Mouse (Mus musculus) neural tube, embryonic 12.5 days (tissue): ENCODE measurements at regions not wholly inside any gene's neighbourhood (a gene's known extent, or its start where the extent isn't known, plus 50 kb on each side); places are given as distances from the start of the nearest gene placed in this dataset.

ENCODE experiments used
- ATAC-seq: fragments of 200-750 bp; cut with Nextera tagmentation; 2 replicates; pipeline ENCODE4 v1.8.0; 2017; ENCODE audit warnings: low read depth, mild to moderate bottlenecking, moderate TSS enrichment, moderate library complexity; ENCODE audit not compliant: low FRiP score
- H3K27ac ChIP-seq: fragments of 300-500 bp; sonication (generic); 2 replicates; pipeline ENCODE4 v1.5.1; 2016
- H3K27me3 ChIP-seq: fragments of 300-500 bp; sonication (generic); replicated peaks from 2 replicates; pipeline ENCODE4 v1.6.1; 2016; ENCODE audit warnings: mild to moderate bottlenecking
- H3K36me3 ChIP-seq: fragments of 300-500 bp; sonication (generic); 2 replicates; pipeline ENCODE4 v1.6.1; 2016; ENCODE audit warnings: mild to moderate bottlenecking
- H3K4me1 ChIP-seq: fragments of 300-500 bp; sonication (generic); 2 replicates; pipeline ENCODE4 v1.6.1; 2016
- H3K4me2 ChIP-seq: fragments of 300-500 bp; sonication (generic); replicated peaks from 2 replicates; pipeline ENCODE4 v1.6.1; 2016; ENCODE audit warnings: mild to moderate bottlenecking
- H3K4me3 ChIP-seq: fragments of 300-500 bp; sonication (generic); 2 replicates; pipeline ENCODE4 v1.5.1; 2016
- H3K9ac ChIP-seq: fragments of 300-500 bp; sonication (generic); 2 replicates; pipeline ENCODE4 v1.6.1; 2016; ENCODE audit warnings: mild to moderate bottlenecking
- H3K9me3 ChIP-seq: fragments of 300-500 bp; sonication (generic); 2 replicates; pipeline ENCODE4 v1.6.1; 2016; ENCODE audit warnings: mild to moderate bottlenecking
- WGBS: fragments of 180-500 bp; shearing (Covaris S2); methylation state at CpG from one replicate; pipeline ENCODE4 v1.1.7; 2016; 5-methylcytosine and 5-hydroxymethylcytosine counted together

DNA sequence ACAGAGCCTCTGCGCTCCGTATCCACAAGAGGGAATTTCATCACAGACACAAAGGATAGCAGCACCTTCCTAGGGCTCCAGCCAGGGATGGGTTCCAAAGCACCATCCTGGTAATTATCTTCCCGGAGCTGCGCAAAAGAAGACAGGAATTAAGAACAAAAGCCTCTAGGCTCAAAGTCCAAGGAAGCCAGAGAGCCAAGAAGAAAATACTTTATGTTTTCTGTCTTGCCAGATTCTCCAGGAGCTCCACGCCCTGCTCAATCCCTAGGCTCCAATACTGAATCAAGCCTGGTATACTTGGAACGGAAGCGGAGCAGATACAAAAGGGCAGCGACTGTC lies 54.4 kb downstream of the Irf2bpl start:
- Histone ChIP-seq H3K9me3 (no peaks in the 10 kb centered on the region), H3K4me1 (peaks cover 42% of the 10 kb centered on the region), H3K27ac (no peak overlapping the region), H3K27me3 (no peaks in the 10 kb centered on the region), H3K36me3 (no peaks in the 10 kb centered on the region), H3K9ac (no peak overlapping the region), H3K4me3 (no peak overlapping the region), H3K4me2 (no peak overlapping the region)
- 70% methylated on average over 8 of the region's 8 CpGs for WGBS
- no peak for ATAC-seq

DNA sequence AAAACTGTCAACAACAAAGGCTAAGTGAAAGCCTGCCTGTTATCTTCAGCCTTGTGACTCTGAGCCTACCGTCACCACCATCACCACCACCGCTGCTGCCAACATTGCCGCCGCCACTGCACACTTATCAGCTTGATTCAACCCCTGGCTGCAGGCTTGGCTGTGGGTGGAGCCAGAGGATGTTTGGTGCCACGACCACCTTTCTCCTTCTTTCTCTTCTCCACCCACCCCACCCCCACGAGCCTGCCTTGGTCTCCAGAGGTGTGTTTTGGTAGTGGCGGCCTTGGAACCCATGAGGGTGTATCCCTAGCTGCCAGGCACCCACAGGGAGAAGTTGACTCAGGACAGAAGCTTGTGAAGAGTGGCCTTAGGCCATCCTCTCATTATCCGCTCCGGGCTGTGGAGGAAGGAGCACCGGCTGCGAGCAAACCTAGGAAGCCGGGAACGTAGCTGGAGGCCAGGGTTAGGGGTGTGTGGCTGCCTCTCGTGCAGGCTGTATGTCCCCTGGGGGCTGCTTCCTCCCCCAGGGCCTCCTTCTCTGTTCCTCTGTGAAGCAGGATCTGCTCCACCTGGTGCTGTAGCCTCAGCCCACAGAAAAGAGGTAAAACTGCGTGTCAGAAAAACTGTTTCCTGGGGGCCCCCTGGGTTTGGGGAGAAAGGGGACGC lies 54.9 kb downstream of the Irf2bpl start:
- Histone ChIP-seq H3K27me3 (no peaks in the 10 kb centered on the region), H3K36me3 (no peaks in the 10 kb centered on the region), H3K4me3 (no peak overlapping the region), H3K27ac (no peak overlapping the region), H3K9me3 (no peaks in the 10 kb centered on the region), H3K4me1 (peaks cover 47% of the 10 kb centered on the region), H3K4me2 (no peak overlapping the region), H3K9ac (no peak overlapping the region)
- WGBS: 74% methylated on average over 16 of the region's 16 CpGs
- ATAC-seq: no peak

DNA sequence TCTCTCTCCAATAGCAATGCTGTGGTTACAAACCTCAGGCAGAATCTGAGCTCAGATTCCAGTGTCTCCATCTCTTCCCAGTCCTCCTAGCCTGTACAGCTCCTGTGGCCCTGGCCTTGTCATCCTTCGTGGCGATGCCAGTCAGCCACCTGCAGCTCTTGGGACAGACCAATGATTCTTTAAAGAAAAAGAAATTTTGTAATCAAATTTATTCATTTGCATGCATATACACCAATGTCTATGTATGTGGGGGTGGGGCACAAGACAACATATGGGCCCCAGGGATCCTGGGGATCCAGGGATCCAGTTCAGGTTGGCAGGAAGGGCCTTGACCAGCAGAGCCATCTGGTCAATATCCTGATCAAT lies 57.4 kb downstream of the Irf2bpl start:
- Histone ChIP-seq H3K9ac (no peak overlapping the region), H3K4me2 (no peak overlapping the region), H3K4me3 (no peak overlapping the region), H3K27ac (no peak overlapping the region), H3K36me3 (no peaks in the 10 kb centered on the region), H3K4me1 (peaks cover 57% of the 10 kb centered on the region), H3K27me3 (no peaks in the 10 kb centered on the region), H3K9me3 (no peaks in the 10 kb centered on the region)
- WGBS: 91% methylated on average over 2 of the region's 2 CpGs
- ATAC-seq: no peak

DNA sequence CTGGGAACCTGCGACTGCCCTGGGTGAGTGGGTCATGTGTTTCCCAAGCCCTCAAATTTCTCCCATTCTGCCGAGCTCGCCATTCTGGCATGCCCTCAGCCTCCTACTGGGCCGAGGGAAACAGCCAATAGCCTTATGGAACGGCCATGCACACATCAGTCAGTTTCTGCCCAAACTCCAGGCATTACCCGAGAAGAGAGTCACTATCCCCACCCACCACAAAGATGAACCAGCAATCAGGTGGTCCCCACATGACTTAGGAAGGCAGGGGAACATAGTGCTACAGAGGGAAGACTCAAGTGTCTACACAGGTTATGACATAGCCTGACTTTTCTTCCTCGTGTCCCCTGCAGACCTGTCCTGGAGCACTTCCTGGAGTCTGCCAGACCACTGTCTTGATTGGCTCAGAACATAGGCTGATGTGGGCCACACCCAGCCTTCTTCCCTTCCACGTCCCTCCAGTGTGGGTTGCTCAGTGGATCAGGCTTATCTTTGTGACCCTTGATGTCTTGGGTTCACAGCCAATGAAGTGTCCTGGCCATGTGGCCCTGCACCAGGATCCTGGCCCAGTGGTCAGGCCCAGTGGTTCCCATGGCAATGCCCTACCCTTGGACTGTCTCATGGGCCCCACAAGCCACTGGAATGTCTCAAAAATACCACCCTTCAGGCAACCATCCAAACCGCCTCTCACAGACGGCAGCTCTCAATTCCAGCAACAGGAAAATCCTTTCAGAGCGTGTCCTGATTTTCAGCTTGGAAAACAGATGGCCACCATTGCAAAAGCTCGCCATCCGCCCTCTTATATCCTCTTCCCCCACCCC lies 58.0 kb downstream of the Irf2bpl start:
- WGBS: 62% methylated on average over 13 of the region's 13 CpGs
- H3K4me1 ChIP-seq: peaks cover 51% of the 10 kb centered on the region
- no peak overlapping the region for H3K27ac ChIP-seq
- no peak overlapping the region for H3K9ac ChIP-seq
- H3K4me3 ChIP-seq: no peak overlapping the region
- no peaks in the 10 kb centered on the region for H3K9me3 ChIP-seq
- H3K4me2 ChIP-seq: no peak overlapping the region
- no peak for ATAC-seq
- no peaks in the 10 kb centered on the region for H3K27me3 ChIP-seq
- H3K36me3 ChIP-seq: no peaks in the 10 kb centered on the region

DNA sequence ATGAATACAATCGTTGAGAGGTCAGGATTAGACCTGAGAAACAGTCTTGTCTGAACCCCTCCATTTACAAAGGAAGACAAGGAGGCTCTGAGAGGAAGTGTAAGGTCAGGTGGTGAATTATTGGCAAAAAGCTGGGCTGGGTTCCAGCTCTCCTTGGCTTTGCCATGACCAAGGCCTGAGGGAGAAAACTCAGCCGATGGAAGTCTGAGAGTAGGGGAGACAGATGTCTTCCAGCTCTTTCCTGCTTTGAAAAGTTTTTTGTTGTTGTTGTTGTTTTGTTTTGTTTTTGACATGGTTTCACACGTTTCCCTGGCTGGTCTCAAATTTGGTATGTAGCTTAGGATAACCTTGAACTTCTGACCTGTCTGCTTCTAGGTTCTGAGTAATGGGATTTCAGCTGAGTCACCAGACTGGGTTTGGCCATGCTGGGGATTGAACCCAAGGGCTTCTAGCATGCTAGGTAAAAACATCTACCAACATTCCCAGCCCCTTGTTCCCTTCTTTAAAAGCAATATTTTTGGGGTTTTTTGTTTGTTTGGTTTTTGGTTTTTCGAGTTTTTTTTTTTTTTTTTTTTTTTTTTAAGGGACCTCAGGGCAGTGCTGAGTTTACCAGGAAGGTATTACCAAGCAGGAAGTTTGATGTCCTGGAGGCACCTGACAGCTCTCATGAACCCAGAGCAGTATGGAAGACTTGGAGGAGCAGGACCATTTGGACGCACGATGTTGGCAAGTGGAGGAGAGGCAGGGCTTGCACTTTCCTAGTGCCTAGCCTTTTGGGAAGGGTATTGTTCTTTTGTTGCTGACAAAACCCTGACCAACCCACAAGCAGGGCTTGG lies 58.8 kb downstream of the Irf2bpl start:
- no peaks in the 10 kb centered on the region for H3K36me3 ChIP-seq
- 59% methylated on average over 6 of the region's 6 CpGs for WGBS
- H3K27ac ChIP-seq: peak overlapping the region; percentile 97; the same call in 1 of the 2 replicates
- H3K9me3 ChIP-seq: no peaks in the 10 kb centered on the region
- H3K4me1 ChIP-seq: peaks cover 49% of the 10 kb centered on the region
- ATAC-seq: no peak
- H3K4me2 ChIP-seq: peak overlapping the region; percentile 43
- no peak overlapping the region for H3K9ac ChIP-seq
- H3K27me3 ChIP-seq: no peaks in the 10 kb centered on the region
- no peak overlapping the region for H3K4me3 ChIP-seq

DNA sequence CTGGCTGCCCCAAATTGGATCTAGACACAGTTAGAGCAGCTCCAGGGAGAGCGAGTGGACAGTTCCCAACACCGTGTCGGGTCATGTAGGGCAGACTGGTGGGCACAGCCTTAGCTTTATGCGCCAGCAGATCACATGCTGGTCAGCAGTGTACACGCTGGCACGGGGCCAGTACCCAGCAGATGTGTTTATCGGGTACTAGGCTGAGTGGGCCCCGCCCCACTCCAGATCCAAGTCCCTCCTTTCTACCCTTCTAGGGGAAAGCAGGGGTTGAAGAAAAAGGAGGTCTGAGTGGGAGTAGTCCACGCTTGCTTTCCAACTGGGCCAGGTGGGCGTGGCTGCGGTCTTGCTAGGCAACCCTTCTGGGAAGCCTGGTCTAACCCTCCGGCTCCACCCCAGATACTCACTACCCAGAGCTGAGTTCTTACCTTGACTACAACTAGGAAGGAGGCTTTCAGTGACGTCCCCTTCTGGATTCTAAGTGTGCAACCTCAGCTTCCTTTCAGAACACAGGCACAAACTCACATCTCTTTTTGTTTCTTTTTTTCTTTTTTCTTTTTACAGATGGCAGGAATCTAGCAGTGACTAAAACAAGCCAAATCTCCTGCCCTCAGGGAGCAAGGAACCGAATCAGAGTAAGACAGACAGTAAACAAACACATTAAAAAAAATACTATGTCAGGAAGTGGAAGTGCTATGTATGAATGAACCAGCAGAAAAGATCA lies 59.6 kb downstream of the Irf2bpl start:
- WGBS: 12% methylated on average over 14 of the region's 14 CpGs
- no peaks in the 10 kb centered on the region for H3K27me3 ChIP-seq
- peak overlapping the region; percentile 97 for H3K27ac ChIP-seq
- H3K9me3 ChIP-seq: no peaks in the 10 kb centered on the region
- no peaks in the 10 kb centered on the region for H3K36me3 ChIP-seq
- H3K4me2 ChIP-seq: peak overlapping the region; percentile 43
- H3K4me3 ChIP-seq: no peak overlapping the region
- H3K9ac ChIP-seq: no peak overlapping the region
- peaks cover 48% of the 10 kb centered on the region for H3K4me1 ChIP-seq
- peak; percentile 63 for ATAC-seq

DNA sequence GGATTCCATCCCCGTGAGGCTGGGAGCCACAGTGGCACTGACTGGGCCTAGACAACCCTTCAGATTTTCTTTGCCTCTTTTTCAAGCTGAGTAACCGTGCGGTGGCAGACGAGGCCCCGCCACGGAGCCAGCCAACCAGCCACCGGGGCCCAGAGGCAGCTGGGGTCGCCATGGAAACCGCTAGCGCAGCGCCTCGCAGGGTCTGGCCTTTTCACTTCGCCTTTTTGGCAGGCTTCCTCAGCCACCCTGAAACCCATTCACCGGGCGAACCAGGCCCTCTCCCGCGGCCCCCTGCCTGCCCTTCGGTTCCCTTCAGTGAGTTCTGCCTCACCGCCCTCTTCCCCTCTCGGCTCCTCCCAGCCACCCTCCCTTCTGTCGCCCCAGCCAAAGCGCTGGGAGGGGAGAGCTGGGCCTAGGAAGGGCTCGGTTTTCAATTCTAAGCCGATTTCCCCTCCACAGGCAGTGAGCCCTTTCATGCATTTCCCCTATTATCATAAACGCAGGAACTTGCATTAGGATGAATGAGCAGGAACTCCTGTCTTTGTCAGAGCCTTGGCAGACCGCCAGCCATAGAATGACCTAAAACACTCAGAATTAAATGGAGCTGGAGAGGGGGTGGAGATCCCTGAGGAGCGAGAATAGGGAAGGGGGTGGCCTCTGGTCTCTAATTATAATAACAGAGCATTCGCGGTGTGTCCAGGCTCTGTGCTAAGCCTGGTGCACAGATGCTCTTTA lies 60.6 kb downstream of the Irf2bpl start:
- ATAC-seq: peak; percentile 93
- H3K36me3 ChIP-seq: no peaks in the 10 kb centered on the region
- H3K27ac ChIP-seq: peak overlapping the region; percentile 97
- peak overlapping the region; percentile 43 for H3K4me2 ChIP-seq
- peaks cover 43% of the 10 kb centered on the region for H3K4me1 ChIP-seq
- no peaks in the 10 kb centered on the region for H3K27me3 ChIP-seq
- 0 out of 2 replicates have a peak overlapping the region, but pooled peaks have one; percentile 2 for H3K4me3 ChIP-seq
- under 1% methylated on average over 29 of the region's 29 CpGs for WGBS
- H3K9ac ChIP-seq: peak overlapping the region; percentile 43
- no peaks in the 10 kb centered on the region for H3K9me3 ChIP-seq

- 0 out of 2 replicates have a peak overlapping the region, but pooled peaks have one; percentile 2 for H3K4me3 ChIP-seq
Observed at GRCm38 (mm10) chr12:86823488-86823854, 61.1 kb downstream of the Irf2bpl start.

GRCm38 (mm10) chr12:86821183-86821582 lies 63.4 kb downstream of the Irf2bpl start:
- no peaks in the 10 kb centered on the region for H3K36me3 ChIP-seq
- peaks cover 52% of the 10 kb centered on the region for H3K4me1 ChIP-seq
- no peak overlapping the region for H3K4me2 ChIP-seq
- no peak for ATAC-seq
- 60% methylated on average over 6 of the region's 6 CpGs for WGBS
- no peaks in the 10 kb centered on the region for H3K27me3 ChIP-seq
- H3K9me3 ChIP-seq: no peaks in the 10 kb centered on the region
- H3K9ac ChIP-seq: no peak overlapping the region
- no peak overlapping the region for H3K4me3 ChIP-seq
- H3K27ac ChIP-seq: no peak overlapping the region

More at GRCm38 (mm10) chr12:86823488-86823854, 61.1 kb downstream of the Irf2bpl start:
- Histone ChIP-seq H3K9ac (peak overlapping the region; percentile 43; the same call in 1 of the 2 replicates), H3K9me3 (no peaks in the 10 kb centered on the region), H3K4me2 (peak overlapping the region; percentile 43), H3K4me1 (peaks cover 44% of the 10 kb centered on the region), H3K27ac (peak overlapping the region; percentile 97), H3K36me3 (no peaks in the 10 kb centered on the region), H3K27me3 (no peaks in the 10 kb centered on the region)
- WGBS: 38% methylated on average over 4 of the region's 4 CpGs
- 0 out of 2 replicates have a peak, but pooled peaks have one; percentile 18 for ATAC-seq

DNA sequence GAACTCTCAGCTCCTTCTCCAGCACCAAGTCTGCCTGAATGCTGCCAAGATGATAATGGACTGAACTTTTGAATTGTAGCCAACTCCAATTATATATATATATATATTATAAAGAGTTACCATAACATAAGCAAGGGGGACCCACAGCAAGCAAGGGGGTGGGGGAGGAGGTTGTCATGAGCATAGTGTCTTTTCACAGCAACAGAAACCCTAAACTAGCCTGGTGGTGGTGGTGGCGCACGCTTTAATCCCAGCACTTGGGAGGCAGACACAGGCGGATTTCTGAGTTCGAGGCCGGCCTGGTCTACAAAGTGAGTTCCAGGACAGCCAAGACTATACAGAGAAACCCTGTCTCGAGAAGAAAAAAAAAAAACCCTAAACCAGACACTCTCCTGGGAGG lies 65.0 kb downstream of the Irf2bpl start:
- Histone ChIP-seq H3K4me1 (peaks cover 54% of the 10 kb centered on the region), H3K9me3 (no peaks in the 10 kb centered on the region), H3K4me3 (no peak overlapping the region), H3K36me3 (no peaks in the 10 kb centered on the region), H3K4me2 (no peak overlapping the region), H3K9ac (no peak overlapping the region), H3K27me3 (no peaks in the 10 kb centered on the region), H3K27ac (no peak overlapping the region)
- ATAC-seq: no peak
- 95% methylated on average over 6 of the region's 6 CpGs for WGBS

GRCm38 (mm10) chr12:86819163-86819562 lies 65.4 kb downstream of the Irf2bpl start:
- Histone ChIP-seq H3K4me1 (peaks cover 52% of the 10 kb centered on the region), H3K9ac (no peak overlapping the region), H3K36me3 (no peaks in the 10 kb centered on the region), H3K4me2 (no peak overlapping the region), H3K4me3 (no peak overlapping the region), H3K27me3 (no peaks in the 10 kb centered on the region), H3K9me3 (no peaks in the 10 kb centered on the region), H3K27ac (no peak overlapping the region)
- 90% methylated on average over 5 of the region's 5 CpGs for WGBS
- ATAC-seq: no peak
